Comparison of ENCODE assay signal across 19 mouse cellular contexts in genomic region chr8:112975734-112976133, GRCm38 (mm10).
"Had no signal": no experiment of that assay in that cellular context is flagged by ENCODE, and none has a peak within 500 bp of the region (broad histone marks: within the 10 kb centered on the region; RNA-seq: fewer than 3 reads in every experiment).

No protein-coding gene starts in this region.

- H3K27me3 ChIP-seq: liver, embryonic 13.5 days; lung, embryonic 15.5 days; neural tube, embryonic 12.5 days; neural tube, embryonic 15.5 days had no signal

- DNase-seq: kidney, adult 2 months; kidney, postnatal 36 days; layer of hippocampus, adult 9-11 months; liver, embryonic 13.5 days; lung, postnatal 4 days; midbrain, embryonic 14.5 days; right cerebral cortex, adult 18-20 months; right cerebral cortex, postnatal 14 days; right cerebral cortex, postnatal 4 days; thymus, adult 2 months; thymus, postnatal 14 days; thymus, postnatal 4 days had no signal

- H3K9me3 ChIP-seq: liver, embryonic 13.5 days; lung, embryonic 15.5 days; neural tube, embryonic 12.5 days; neural tube, embryonic 15.5 days had no signal

- H3K4me3 ChIP-seq: liver, embryonic 13.5 days; lung, embryonic 15.5 days; neural tube, embryonic 12.5 days; neural tube, embryonic 15.5 days had no signal

- H3K9ac ChIP-seq: liver, embryonic 13.5 days; lung, embryonic 15.5 days; neural tube, embryonic 12.5 days; neural tube, embryonic 15.5 days had no signal

- H3K27ac ChIP-seq: kidney, postnatal 0 days; liver, embryonic 13.5 days; lung, embryonic 15.5 days; neural tube, embryonic 12.5 days; neural tube, embryonic 15.5 days; stomach, postnatal 0 days had no signal

- ATAC-seq: intestine, postnatal 0 days had no signal

- H3K4me2 ChIP-seq: liver, embryonic 13.5 days; lung, embryonic 15.5 days; midbrain, embryonic 11.5 days; neural tube, embryonic 12.5 days; neural tube, embryonic 15.5 days had no signal

- H3K4me1 ChIP-seq: liver, embryonic 13.5 days; lung, embryonic 15.5 days; neural tube, embryonic 12.5 days; neural tube, embryonic 15.5 days had no signal

- H3K36me3 ChIP-seq: liver, embryonic 13.5 days; lung, embryonic 15.5 days; neural tube, embryonic 12.5 days; neural tube, embryonic 15.5 days had no signal
